In genomic region chr11:64842775-64843530, GRCm38 (mm10) we compare ENCODE assay signal across 17 mouse cellular contexts.
DNase-seq lines count a peak whose midpoint lies in the region; ATAC-seq lines count a peak whose summit lies in the region.
"Had no signal": no experiment of that assay in that cellular context is flagged by ENCODE, and none has a peak within 500 bp of the region (broad histone marks: within the 10 kb centered on the region; RNA-seq: fewer than 3 reads in every experiment).

No protein-coding gene starts in this region.

- H3K4me2 ChIP-seq in forebrain, embryonic 16.5 days (ENCODE audit: low read length) = no peak overlapping the region
- H3K4me2 ChIP-seq in embryonic facial prominence, embryonic 11.5 days (ENCODE audit: low read depth, low read length) = no peak overlapping the region
- H3K4me2 ChIP-seq: heart, embryonic 11.5 days; midbrain, embryonic 13.5 days; neural tube, embryonic 13.5 days had no signal

- H3K36me3 ChIP-seq in forebrain, embryonic 10.5 days (replicated peaks) = no peaks in the 10 kb centered on the region
- no peaks in the 10 kb centered on the region for H3K36me3 ChIP-seq in forebrain, embryonic 16.5 days (ENCODE audit: control insufficient read depth, insufficient read depth)
- no peaks in the 10 kb centered on the region for H3K36me3 ChIP-seq in embryonic facial prominence, embryonic 11.5 days (replicated peaks; ENCODE audit: control insufficient read depth, insufficient read depth, low read depth, low read length)
- H3K36me3 ChIP-seq in midbrain, embryonic 10.5 days = no peaks in the 10 kb centered on the region
- H3K36me3 ChIP-seq: midbrain, embryonic 13.5 days; neural tube, embryonic 13.5 days had no signal

- H3K9ac ChIP-seq in forebrain, embryonic 16.5 days (replicated peaks; ENCODE audit: low read depth, low read length) = no peak overlapping the region
- H3K9ac ChIP-seq in embryonic facial prominence, embryonic 11.5 days (replicated peaks; ENCODE audit: low read length) = no peak overlapping the region
- H3K9ac ChIP-seq: midbrain, embryonic 13.5 days; neural tube, embryonic 13.5 days had no signal

- no peak overlapping the region for H3K4me3 ChIP-seq in forebrain, embryonic 10.5 days
- H3K4me3 ChIP-seq in forebrain, embryonic 16.5 days (replicated peaks; ENCODE audit: low read length) = no peak overlapping the region
- H3K4me3 ChIP-seq in embryonic facial prominence, embryonic 11.5 days (ENCODE audit: low read depth, low read length) = no peak overlapping the region
- no peak overlapping the region for H3K4me3 ChIP-seq in midbrain, embryonic 10.5 days
- H3K4me3 ChIP-seq: gastrocnemius, adult 2 months; midbrain, embryonic 13.5 days; neural tube, embryonic 13.5 days had no signal

- peaks cover 10% of the 10 kb centered on the region for H3K4me1 ChIP-seq in forebrain, embryonic 10.5 days
- no peaks in the 10 kb centered on the region for H3K4me1 ChIP-seq in forebrain, embryonic 16.5 days (replicated peaks; ENCODE audit: control insufficient read depth, insufficient read depth, low read length)
- no peaks in the 10 kb centered on the region for H3K4me1 ChIP-seq in embryonic facial prominence, embryonic 11.5 days (ENCODE audit: control insufficient read depth, insufficient read depth, low read length)
- H3K4me1 ChIP-seq in midbrain, embryonic 10.5 days = peaks cover 6% of the 10 kb centered on the region; the same call in 1 of the 2 replicates
- H3K4me1 ChIP-seq: midbrain, embryonic 13.5 days; neural tube, embryonic 13.5 days had no signal

- H3K9me3 ChIP-seq in forebrain, embryonic 10.5 days = no peaks in the 10 kb centered on the region
- no peaks in the 10 kb centered on the region for H3K9me3 ChIP-seq in forebrain, embryonic 16.5 days (ENCODE audit: control insufficient read depth, low read length)
- H3K9me3 ChIP-seq in embryonic facial prominence, embryonic 11.5 days (replicated peaks; ENCODE audit: control insufficient read depth, low read length) = no peaks in the 10 kb centered on the region
- H3K9me3 ChIP-seq in midbrain, embryonic 10.5 days (replicated peaks) = no peaks in the 10 kb centered on the region
- H3K9me3 ChIP-seq: midbrain, embryonic 13.5 days; neural tube, embryonic 13.5 days had no signal

- ATAC-seq in forebrain, embryonic 16.5 days = no peak
- ATAC-seq in embryonic facial prominence, embryonic 11.5 days (replicated peaks; ENCODE audit: insufficient number of reproducible peaks, low FRiP score, low TSS enrichment, low read depth) = no peak
- ATAC-seq in cerebellum, adult (ENCODE audit: insufficient number of reproducible peaks, low FRiP score, low TSS enrichment) = no peak
- ATAC-seq: midbrain, embryonic 13.5 days had no signal

- no peaks in the 10 kb centered on the region for H3K27me3 ChIP-seq in forebrain, embryonic 10.5 days (ENCODE audit: poor library complexity, severe bottlenecking)
- H3K27me3 ChIP-seq in forebrain, embryonic 16.5 days (replicated peaks; ENCODE audit: control insufficient read depth, insufficient read depth, low read length) = no peaks in the 10 kb centered on the region
- no peaks in the 10 kb centered on the region for H3K27me3 ChIP-seq in embryonic facial prominence, embryonic 11.5 days (ENCODE audit: control insufficient read depth, insufficient read depth, low read length)
- no peaks in the 10 kb centered on the region for H3K27me3 ChIP-seq in midbrain, embryonic 10.5 days (ENCODE audit: low read depth, poor library complexity, severe bottlenecking)
- H3K27me3 ChIP-seq: midbrain, embryonic 13.5 days; neural tube, embryonic 13.5 days had no signal

- WGBS in forebrain, embryonic 10.5 days = 76% methylated on average over 18 of the region's 18 CpGs
- WGBS in forebrain, embryonic 16.5 days = 82% methylated on average over 18 of the region's 18 CpGs
- 45% methylated on average over 18 of the region's 18 CpGs for whole genome bisulfite sequencing in embryonic facial prominence, embryonic 11.5 days
- WGBS in midbrain, embryonic 10.5 days = 70% methylated on average over 18 of the region's 18 CpGs

- no peak for DNase-seq in forebrain, embryonic 10.5 days (ENCODE audit: extremely low spot score, low spot score)
- DNase-seq in embryonic facial prominence, embryonic 11.5 days (ENCODE audit: low spot score) = peak; percentile 23
- peak; percentile 77 for DNase-seq in liver
- peak; percentile 3 for DNase-seq in lung, postnatal 25 days (ENCODE audit: low spot score)
- no peak for DNase-seq in thymus, postnatal 0 days (ENCODE audit: low spot score)
- DNase-seq in midbrain, embryonic 10.5 days (ENCODE audit: low spot score) = no peak
- DNase-seq: adrenal gland, adult 2 months; gastrocnemius, adult 2 months; kidney, adult 18-20 months; layer of hippocampus, adult 9-11 months; left cerebral cortex, postnatal 4 days; right cerebral cortex, adult 18-20 months had no signal

- peak overlapping the region; percentile 44; the same call in 1 of the 2 replicates for H3K27ac ChIP-seq in forebrain, embryonic 10.5 days
- H3K27ac ChIP-seq in forebrain, embryonic 16.5 days (ENCODE audit: low read length) = no peak overlapping the region
- H3K27ac ChIP-seq in embryonic facial prominence, embryonic 11.5 days (replicated peaks; ENCODE audit: low read depth, low read length) = no peak overlapping the region
- H3K27ac ChIP-seq in midbrain, embryonic 10.5 days (replicated peaks) = no peak overlapping the region
- H3K27ac ChIP-seq: gastrocnemius, adult 2 months; midbrain, embryonic 13.5 days; neural tube, embryonic 13.5 days had no signal

Comparison
In these comparisons a context has a peak if more than half of its experiments do, and no peak if none do; other contexts are left out.
1. DNase-seq: peak in embryonic facial prominence, embryonic 11.5 days (single experiment), liver (single experiment) and lung, postnatal 25 days (single experiment); none in forebrain, embryonic 10.5 days (single experiment), thymus, postnatal 0 days (single experiment) and midbrain, embryonic 10.5 days (single experiment).